Mouse (Mus musculus): ENCODE data around the gene Tssk3. TPM values are rescaled to one million over a fixed set of nuclear protein-coding genes. Genes with fewer than 3 reads are reported as not detected.

The Tssk3 gene
- polyA plus RNA-seq (2017; shearing (Covaris generic)), result not detected

DNA sequence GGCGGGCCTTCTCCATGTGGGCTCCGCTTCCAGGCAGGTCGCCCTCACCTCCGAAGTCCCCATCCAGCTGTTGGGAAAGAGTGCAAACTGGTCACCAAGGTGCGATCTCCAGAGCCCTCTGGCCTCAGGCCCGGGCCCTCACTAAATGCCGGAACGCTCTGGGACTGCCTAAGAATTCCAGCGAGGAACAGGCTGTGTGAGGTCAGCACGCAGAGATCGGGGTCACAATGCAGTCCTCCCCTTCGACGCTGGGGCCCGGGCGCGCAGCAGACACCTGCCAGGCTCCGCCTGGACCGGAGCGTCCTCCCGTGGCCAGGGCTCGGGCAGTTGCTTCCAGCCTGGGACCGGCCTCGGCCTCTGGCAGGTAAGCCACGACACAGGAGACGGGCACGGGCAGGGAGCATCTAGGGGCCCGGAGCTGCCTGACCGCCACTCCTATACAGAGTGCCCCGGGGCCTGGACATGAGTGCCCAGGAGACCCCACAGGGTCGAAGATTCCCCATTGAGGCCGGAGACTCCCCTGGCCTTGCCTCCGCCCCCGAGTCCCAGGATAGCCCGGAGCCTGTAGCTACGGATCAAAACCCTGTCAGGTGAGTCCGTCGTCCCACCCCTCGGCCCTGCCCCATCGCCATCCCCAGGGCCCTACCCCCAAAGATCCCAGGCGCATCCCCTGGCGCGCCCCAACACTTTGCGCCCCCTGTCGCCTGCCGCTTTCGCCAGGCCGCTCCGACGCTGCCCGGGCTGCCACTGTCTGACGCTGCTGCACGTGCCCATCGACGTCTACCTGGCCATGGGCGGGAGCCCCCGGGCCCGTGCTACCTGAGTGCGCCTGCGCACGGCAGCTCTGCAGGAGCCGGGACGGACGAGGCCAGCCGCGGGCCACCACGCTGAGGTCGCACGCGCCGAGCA lies at the start of gene Tssk3, which contains the start of gene Fam229a:
Tssk3 (minus strand) TSS at position 51 of the 909 bp plus-strand sequence.
Fam229a (plus strand) TSS at position 219 of the 909 bp plus-strand sequence.

DNA sequence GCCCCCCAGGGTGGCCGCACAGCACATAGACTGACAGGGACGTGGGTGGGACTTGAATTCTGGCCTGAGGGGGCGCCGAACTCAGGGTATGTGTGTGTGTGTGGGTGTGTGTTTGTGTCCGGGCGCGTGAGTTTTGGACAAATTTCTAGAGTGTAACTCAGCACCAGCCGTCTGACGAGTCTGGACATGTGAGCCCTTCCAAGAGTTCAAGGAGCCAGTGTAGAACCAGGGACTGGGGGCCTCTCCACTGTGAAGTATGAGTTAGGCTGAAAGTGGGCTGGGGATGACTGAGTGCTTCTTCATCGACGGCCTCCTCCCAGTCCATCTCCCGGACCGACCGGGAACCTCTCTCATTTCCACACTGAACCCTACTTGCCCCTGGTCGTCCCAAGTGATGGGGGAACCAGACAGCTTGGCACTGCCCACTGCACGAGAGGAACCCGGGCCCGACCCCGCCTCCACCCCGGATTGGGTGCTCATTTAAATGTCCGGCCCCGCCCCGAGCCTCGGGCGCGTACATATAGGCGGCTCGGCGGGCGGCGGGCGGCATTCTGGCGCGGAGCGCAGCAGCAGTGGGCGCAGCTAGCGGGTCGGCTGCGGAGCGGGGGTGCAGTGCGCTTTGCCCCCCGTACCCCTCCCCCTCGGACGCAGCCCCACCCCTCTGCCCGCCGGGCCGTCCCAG lies 22.4 kb upstream of the Tssk3 start, which contains the start of gene Marcksl1:
Marcksl1 (plus strand) TSS at position 496 of the 682 bp plus-strand sequence.

DNA sequence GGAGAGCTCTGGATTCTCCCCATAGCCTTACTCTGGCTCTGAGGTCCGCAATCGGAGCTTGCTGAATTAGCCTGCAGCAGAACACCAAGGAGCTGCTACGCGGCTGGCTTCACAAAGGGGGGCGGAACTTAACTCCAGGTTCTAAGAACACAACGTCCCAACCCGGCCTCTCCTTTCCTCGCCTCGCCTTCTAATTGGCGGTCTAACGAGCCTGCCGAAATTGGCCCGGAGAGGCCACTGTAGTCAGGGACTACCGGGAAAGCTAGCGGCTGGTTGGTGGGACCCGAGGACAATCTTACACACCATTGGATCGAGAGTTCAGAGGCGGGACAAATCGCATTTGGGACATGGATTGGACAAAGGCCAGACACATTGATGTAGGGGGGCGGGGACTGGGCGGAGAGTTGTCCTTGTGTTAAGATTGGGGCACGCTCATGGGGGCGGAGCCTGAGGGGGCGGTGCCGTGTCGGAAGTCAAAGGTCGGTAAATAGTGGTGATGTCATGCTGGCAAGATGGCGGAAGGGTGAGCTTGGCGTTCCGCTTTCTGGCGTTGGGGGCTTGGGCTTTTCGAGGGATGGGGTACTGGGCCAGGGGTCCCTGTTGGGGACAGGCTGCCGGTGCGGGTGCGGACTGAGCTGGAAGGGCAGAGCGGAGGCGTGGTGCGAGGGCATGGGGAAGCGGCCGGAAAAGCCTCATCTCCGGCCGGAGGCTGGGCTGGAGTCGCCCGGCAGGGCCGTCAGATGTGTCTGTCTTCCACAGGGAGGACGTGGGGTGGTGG lies 29.4 kb downstream of the Tssk3 start, which contains the start of gene Bsdc1:
Bsdc1 (plus strand) TSS at position 399 of the 778 bp plus-strand sequence.

DNA sequence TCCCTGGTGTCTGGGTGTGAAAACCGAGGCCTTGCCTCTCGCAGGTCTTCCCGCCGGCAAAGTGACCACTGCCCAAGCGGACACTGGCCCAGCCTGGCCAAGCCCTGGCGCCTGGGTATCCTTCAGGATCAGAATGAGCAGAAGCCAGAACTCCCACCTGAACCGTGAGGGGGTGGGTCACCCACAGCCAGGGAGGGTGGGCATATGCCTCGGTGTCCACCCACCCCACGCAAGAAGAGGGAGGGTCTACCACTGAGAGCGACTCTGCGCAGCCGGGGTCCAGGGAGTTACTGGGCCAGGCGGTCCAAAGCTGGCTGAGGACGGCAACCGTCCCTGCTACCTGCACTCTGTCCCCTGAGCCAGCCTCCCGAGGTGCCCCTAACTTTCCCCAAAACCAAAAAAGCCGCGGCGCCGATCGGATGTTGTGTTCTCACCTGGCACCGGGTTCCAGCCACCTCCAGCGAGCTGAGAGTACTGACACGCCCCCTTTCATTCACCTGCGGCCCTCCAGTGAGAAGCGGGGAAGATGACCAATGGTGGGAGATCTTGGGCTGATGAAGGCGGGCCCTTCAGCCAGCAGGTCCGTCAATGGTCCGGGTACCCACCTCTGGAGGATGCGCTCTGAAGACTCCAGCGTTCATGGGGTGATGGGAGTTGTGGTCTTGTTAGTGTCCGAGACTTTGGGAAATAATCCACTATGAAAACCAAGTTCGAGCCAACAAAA lies 50.3 kb downstream of the Tssk3 start, which contains the start of gene Zbtb8b:
Zbtb8b (minus strand) TSS at position 514 of the 724 bp plus-strand sequence.

Other genes with a start within 250 kb of the Tssk3 start
- gene C77080, start 229.6 kb downstream of the Tssk3 start, polyA plus RNA-seq (2017; shearing (Covaris generic)), result 0.26 TPM
- 0.20 TPM for gene Sync, start 203.4 kb downstream of the Tssk3 start, polyA plus RNA-seq (2017; shearing (Covaris generic))
- gene Rbbp4, start 155.7 kb downstream of the Tssk3 start, polyA plus RNA-seq (2017; shearing (Covaris generic)), result 380 TPM
- 86.8 TPM for gene Zbtb8os, start 155.3 kb downstream of the Tssk3 start, polyA plus RNA-seq (2017; shearing (Covaris generic))
- 12.3 TPM for gene Zbtb8a, start 112.9 kb downstream of the Tssk3 start, polyA plus RNA-seq (2017; shearing (Covaris generic))
- not detected for gene Zbtb8b, start 50.2 kb downstream of the Tssk3 start, polyA plus RNA-seq (2017; shearing (Covaris generic))
- gene Bsdc1, start 29.4 kb downstream of the Tssk3 start, polyA plus RNA-seq (2017; shearing (Covaris generic)), result 44.4 TPM
- not detected for gene Fam229a, start 168 bp upstream of the Tssk3 start, polyA plus RNA-seq (2017; shearing (Covaris generic))
- gene Marcksl1, start 22.6 kb upstream of the Tssk3 start, polyA plus RNA-seq (2017; shearing (Covaris generic)), result 6.5 TPM
- gene Hdac1, start 51.7 kb upstream of the Tssk3 start, polyA plus RNA-seq (2017; shearing (Covaris generic)), result 375 TPM
- 1,699 TPM for gene Lck, start 82.6 kb upstream of the Tssk3 start, polyA plus RNA-seq (2017; shearing (Covaris generic))
- not detected for gene Fam167b, start 87.5 kb upstream of the Tssk3 start, polyA plus RNA-seq (2017; shearing (Covaris generic))
- 238 TPM for gene Eif3i, start 109.6 kb upstream of the Tssk3 start, polyA plus RNA-seq (2017; shearing (Covaris generic))
- 282 TPM for gene Tmem234, start 109.6 kb upstream of the Tssk3 start, polyA plus RNA-seq (2017; shearing (Covaris generic))
- 8.8 TPM for gene Dcdc2b, start 123.2 kb upstream of the Tssk3 start, polyA plus RNA-seq (2017; shearing (Covaris generic))
- gene Iqcc, start 128.1 kb upstream of the Tssk3 start, polyA plus RNA-seq (2017; shearing (Covaris generic)), result 43.9 TPM
- 49.2 TPM for gene Ccdc28b, start 132.9 kb upstream of the Tssk3 start, polyA plus RNA-seq (2017; shearing (Covaris generic))
- 88.8 TPM for gene Txlna, start 150.0 kb upstream of the Tssk3 start, polyA plus RNA-seq (2017; shearing (Covaris generic))
- 26.1 TPM for gene Kpna6, start 181.7 kb upstream of the Tssk3 start, polyA plus RNA-seq (2017; shearing (Covaris generic))
- 25.6 TPM for gene Tmem39b, start 205.8 kb upstream of the Tssk3 start, polyA plus RNA-seq (2017; shearing (Covaris generic))

All from CD4-positive, CD25-positive, alpha-beta regulatory T cell, adult 9 weeks (primary cell).